Mouse (Mus musculus): Measurements from ENCODE around the gene Gtf2ird2.

DNA sequence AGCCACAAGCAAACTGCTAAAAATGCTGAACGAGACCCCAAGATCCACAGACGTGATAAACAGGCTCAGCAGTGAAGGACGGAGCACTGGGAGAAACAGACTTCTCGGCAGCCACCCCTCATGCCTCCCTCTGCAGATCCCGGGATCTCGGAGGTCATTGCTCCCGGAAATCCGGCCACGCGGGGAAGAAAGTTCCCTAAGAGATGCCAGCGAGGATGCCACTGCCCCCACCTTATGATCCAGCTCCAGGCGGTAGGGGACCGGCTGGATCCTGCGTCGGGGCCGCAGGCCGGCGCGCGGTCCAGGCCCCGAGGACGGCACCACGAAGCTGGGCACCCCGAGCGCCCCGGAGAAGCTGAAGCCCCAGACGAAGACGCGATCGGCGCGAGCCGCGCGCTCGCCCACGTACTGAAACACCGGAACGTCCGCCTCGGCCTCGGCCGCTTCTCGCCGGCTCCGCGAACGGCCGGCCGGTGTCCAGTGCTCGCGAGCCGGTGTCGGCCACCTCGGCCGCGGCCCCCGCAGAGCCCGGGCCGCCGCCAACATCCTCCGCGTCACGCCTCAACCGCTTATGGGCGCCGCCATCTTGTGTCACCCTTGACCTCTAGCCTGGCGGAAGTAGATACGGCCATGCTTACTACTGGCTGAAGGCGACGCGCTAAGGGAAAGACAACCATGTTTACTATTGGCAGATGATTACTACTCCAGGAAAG, 7.5 kb upstream of the Gtf2ird2 start, which contains the start of gene Rcc1l:
- no peak for TF ChIP-seq GATA1 (IDR thresholded peaks at IDR 0.05; ENCODE audit: borderline replicate concordance, low read length)
- no peak for TF ChIP-seq POLR2AphosphoS5 (IDR thresholded peaks at IDR 0.05; ENCODE audit: insufficient replicate concordance, low read depth, low read length)
- no peak for TF ChIP-seq CTCF (IDR thresholded peaks at IDR 0.05; ENCODE audit: low read depth, low read length)
- TF ChIP-seq GATA2 (IDR thresholded peaks at IDR 0.05; ENCODE audit: borderline replicate concordance, low read depth, low read length) = no peak
- TF ChIP-seq TAL1 (conservative IDR thresholded peaks at IDR 0.05; ENCODE audit: low read depth, low read length) = no peak
